Mouse (Mus musculus): ENCODE results near the gene Nell2. TPM values are rescaled to one million over a fixed set of nuclear protein-coding genes. Genes with fewer than 3 reads are reported as not detected.

The Nell2 gene
- total RNA-seq, 2 experiments from 2014 or later: 502 to 560 TPM

GRCm38 (mm10) chr15:95388950-95389349 lies 139.4 kb downstream of the Nell2 start:
- DNase-seq (ENCODE audit: low spot score in 2 of 2): no peak
- intact Hi-C loops (cut with DNase I): no loop called here

- intact Hi-C loops (cut with DNase I): no loop called here
- no peak for DNase-seq (ENCODE audit: low spot score in 2 of 2)
Observed at GRCm38 (mm10) chr15:95380859-95381258, 147.5 kb downstream of the Nell2 start.

DNA sequence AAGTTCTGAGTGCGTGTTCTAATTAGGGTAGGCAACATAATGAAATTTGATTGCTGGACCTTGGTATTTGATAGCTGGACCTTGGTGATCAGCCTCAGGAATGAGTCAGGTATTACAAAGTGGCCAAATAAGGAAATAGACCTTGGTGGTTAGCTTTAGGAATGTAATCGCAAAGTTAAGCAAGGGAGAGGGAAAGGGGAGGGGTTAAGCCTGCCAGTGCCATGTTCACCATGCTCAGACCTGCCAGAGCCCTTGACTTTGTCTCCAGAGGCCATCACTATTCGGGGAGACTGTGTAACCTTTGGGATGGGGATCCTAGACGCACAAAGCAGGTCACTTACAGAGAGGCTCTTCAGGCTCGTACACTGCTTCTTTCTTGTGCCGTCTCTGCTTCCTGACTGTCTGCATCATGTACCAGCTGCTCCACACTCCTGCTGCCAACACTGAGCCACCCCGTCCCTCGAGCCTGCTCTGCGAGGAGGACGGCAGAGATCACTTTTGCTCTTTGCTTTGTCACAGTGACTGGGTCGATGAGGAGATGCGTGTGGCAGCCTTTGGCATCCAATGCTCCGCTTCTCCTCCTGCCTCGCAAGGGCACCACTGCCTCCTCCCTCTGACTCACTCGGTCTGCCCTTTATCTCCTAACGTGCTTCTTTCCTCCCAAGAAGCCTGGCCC lies 157.5 kb downstream of the Nell2 start:
- peak; percentile 42 to 68 for DNase-seq (ENCODE audit: low spot score in 2 of 2)
- intact Hi-C loops (cut with DNase I): no loop called here

GRCm38 (mm10) chr15:95368185-95368584 lies 160.2 kb downstream of the Nell2 start:
- intact Hi-C loops (cut with DNase I): no loop called here

DNA sequence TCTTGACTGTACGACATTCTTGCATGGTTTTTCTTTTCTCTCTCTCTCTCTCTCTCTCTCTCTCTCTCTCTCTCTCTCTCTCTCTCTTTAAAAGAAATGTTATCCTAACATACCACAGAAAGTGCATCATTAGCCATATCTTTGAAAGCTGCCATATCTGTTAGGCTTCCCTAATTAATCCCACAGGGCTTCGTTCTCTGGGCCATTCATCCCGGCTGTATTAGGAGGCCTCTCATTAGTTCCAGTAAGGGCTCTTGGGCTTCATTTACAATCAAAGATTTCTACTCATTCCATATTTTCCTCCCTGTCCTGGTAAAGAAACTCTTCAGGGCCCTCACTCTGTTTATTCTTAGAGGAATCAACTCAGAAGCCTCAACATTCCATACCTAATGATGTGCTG lies 161.9 kb downstream of the Nell2 start:
- DNase-seq (ENCODE audit: low spot score in 2 of 2): no peak
- intact Hi-C loops (cut with DNase I): no loop called here

More at GRCm38 (mm10) chr15:95368185-95368584, 160.2 kb downstream of the Nell2 start:
- no peak for DNase-seq (ENCODE audit: low spot score in 2 of 2)

DNA sequence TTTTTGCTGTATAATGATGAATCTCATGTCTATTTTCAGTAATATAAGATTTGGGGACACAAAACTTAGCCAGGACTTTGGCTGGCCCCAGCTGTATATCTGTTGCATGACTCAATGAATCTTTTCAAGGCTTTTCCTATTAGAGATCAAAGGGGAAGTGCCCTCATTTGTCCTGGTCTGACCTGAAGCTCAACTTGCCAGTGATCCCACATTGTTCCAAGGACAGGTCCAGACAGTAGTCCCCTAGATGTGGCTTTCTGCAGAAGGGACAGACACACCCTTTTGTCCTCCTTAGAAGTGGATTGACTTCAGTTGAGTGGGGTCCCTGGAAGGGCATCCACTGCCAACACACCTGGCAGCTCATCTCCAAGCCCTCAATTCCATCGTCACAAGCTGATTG lies 173.6 kb downstream of the Nell2 start:
- no peak for DNase-seq (ENCODE audit: low spot score in 2 of 2)
- intact Hi-C loops (cut with DNase I): no loop called here

- intact Hi-C loops (cut with DNase I): no loop called here
- no peak for DNase-seq (ENCODE audit: low spot score in 2 of 2)
Observed at GRCm38 (mm10) chr15:95334323-95335296, 193.7 kb downstream of the Nell2 start.

DNA sequence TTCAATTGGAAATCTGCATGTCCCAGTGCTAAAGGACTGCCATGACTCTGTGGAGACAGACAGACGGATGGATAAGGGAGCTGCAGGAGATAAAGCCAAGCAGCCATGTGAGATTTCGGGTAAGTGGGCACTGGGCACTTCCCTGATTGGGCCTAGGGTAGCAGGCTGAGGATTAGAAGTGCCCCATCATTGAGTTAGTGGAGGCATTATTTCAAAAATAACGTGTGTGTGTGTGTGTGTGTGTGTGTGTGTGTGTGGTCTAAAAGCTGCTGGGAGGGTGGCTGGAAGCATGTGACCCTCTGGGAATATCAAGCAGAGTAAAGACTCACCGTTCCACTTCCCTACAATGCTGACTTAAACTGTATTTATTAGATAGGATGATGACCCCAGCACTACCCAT lies 195.1 kb downstream of the Nell2 start:
- intact Hi-C loops (cut with DNase I): no loop called here
- no peak for DNase-seq (ENCODE audit: low spot score in 2 of 2)

DNA sequence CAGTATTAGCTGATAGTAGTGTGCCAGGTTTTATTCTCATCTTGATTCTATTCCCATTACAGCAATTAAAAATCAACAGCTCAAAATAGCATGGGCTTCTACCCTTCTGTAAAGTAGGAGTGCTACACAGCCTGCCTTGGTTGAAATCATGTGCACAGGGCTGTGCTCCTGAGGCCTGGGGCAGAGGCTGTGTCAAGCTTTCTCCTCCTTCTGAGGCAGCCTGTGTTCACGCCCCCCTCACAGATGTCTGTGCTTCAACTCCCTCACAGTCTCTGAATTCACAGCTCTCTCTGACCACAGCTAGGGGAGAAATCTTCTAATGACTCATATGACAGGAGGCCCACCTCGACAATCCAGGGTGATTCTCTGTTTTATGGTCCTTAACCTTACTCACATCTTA lies 197.4 kb downstream of the Nell2 start:
- intact Hi-C loops (cut with DNase I): no loop called here
- DNase-seq (ENCODE audit: low spot score in 2 of 2): no peak

DNA sequence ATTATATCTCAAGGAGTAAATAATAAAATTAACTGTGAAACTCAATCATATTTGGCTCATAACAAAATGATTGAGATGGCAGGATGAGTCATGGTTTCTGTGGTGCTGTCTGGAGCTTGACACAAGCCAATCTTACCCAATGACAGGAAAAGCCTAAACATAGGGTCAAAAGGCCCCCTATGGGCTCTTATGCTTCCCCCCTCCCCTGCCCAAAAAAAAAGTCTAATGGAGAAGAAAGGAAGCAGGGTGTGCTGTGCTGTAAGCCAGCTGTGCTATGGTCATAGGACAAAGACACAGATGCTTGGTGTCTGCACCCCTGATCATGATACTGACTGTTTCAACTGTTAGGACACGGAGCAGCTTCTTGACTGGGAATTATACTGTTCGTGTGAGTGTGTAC lies 205.6 kb downstream of the Nell2 start:
- intact Hi-C loops (cut with DNase I): no loop called here
- DNase-seq (ENCODE audit: low spot score in 2 of 2): no peak

DNA sequence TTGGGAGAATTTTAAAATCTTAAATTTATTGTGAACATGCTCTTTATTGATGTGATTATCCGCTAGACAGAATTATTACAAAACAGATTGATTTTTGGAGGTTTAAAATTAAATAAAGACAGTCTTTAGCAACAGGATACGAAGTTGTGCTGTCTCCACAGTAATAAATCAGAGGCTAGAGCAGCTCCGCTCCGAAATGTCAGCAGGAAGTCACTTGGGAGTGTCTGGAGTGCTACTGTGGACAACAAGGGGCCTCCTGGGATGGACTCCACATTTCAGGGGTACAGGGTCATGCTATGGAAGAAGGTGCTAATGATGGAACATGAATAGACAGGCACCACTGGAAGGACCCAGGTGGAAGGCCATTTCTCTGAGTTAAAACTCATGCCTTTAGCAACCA lies 211.7 kb downstream of the Nell2 start:
- intact Hi-C loops (cut with DNase I): no loop called here
- no peak for DNase-seq (ENCODE audit: low spot score in 2 of 2)

- intact Hi-C loops (cut with DNase I): no loop called here
- DNase-seq (ENCODE audit: low spot score in 2 of 2): no peak
Observed at GRCm38 (mm10) chr15:95314808-95315145, 213.6 kb downstream of the Nell2 start.

DNA sequence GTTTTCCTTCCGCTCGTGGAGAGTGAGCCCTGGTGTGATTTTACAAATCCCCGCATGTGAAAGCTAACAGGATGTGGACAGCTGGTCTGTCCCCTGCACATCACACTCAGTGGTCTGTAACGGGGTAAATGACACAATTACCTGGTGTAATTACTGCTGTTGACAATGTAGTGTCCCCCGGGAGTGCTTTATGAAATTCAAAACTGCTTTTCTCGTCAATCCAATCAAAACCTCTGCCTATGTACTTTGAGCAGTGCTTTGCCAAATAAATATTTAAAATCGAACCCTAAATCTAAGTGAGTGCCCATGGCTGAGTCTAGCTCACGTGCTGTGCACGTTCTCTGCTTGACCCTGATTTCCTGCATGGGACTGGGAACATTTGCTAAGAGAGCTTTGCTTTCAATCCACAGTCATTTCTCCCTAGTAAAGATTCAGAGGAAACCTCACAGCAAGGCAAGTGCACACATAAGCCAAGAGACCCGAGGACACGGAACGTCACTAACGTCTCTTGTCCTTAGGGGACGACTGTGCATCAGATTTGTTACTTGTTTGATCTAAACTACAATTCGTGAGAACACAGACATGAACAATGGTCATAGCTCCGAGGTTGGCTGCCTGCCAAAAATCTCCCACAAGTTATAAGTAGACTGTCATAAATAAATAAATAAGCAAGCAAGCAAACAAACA lies 214.1 kb downstream of the Nell2 start:
- DNase-seq (ENCODE audit: low spot score in 2 of 2): no peak
- intact Hi-C loops (cut with DNase I): no loop called here

GRCm38 (mm10) chr15:95313286-95313685 lies 215.1 kb downstream of the Nell2 start:
- DNase-seq (ENCODE audit: low spot score in 2 of 2): peak in 1 of 2 experiments; percentile 52
- intact Hi-C loops (cut with DNase I): no loop called here

GRCm38 (mm10) chr15:95304102-95304501 lies 224.3 kb downstream of the Nell2 start:
- intact Hi-C loops (cut with DNase I): no loop called here
- no peak for DNase-seq (ENCODE audit: low spot score in 2 of 2)

- no peak for DNase-seq (ENCODE audit: low spot score in 2 of 2)
- intact Hi-C loops (cut with DNase I): no loop called here
Observed at GRCm38 (mm10) chr15:95296561-95296960, 231.8 kb downstream of the Nell2 start.

DNA sequence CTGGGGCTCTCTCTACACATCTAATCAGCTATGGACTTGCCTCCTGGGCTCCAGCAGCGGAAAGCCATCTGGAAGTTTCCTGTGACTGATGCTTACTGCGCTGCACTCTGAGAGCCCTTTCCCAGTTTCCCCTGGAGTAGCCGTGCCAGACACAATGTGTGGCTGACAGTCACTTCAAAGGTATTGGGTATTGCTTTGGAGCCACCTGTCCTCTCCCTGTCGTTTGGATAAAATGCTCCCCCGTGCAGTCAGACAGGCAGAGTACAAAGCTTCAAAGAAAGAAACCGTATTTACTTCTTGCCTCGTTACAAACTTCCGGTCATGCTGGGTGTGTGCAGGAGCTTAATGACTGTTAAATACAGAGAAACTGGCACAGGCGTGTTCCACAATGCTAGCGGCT lies 239.3 kb downstream of the Nell2 start:
- intact Hi-C loops (cut with DNase I): no loop called here
- DNase-seq (ENCODE audit: low spot score in 2 of 2): no peak

- peak in 1 of 2 experiments; percentile 66 for DNase-seq (ENCODE audit: low spot score in 2 of 2)
- intact Hi-C loops (cut with DNase I): no loop called here
Observed at GRCm38 (mm10) chr15:95285199-95285598, 243.2 kb downstream of the Nell2 start.

DNA sequence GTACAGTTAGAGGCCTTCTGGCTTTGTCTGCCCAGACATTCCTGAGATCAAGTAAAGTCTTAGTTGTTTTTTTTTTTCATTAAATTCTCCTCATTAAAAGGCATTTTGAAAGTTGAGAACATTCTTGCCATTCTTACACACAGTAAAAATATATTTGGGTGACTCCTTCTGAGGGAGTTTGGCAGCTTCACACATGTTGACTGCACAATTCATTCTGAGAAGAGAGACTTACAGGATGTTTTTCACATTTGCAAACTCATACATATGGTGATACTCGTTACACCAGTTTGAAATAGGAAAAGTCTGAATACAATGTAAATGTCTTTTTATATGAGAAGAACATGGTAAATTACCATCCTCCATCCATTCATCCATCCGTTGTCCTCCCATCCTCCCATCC lies 247.4 kb downstream of the Nell2 start:
- intact Hi-C loops (cut with DNase I): no loop called here
- DNase-seq (ENCODE audit: low spot score in 2 of 2): peak in 1 of 2 experiments; percentile 66

DNA sequence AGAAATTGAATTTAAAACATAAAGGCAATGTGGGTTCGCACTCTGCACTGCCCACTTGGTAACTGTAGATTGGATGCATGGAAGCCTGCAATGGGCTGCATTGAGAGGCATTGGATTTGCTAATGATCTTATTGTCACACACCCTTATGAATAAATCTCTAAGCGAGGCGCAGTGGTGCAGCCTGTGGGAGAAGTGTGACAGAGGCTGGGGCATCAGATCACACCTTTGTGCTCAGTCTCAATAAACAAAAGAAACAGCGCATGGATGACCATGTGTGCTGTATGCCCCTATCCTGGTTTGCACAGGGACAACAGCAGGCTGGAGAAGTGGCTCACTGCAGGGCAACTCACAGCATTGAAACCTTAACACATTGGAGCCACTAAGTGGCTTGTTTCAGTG lies 250.4 kb downstream of the Nell2 start:
- DNase-seq (ENCODE audit: low spot score in 2 of 2): no peak
- intact Hi-C loops (cut with DNase I): no loop called here
